Mouse (Mus musculus): ENCODE results near the gene Mier3. TPM values are rescaled to one million over a fixed set of nuclear protein-coding genes. Genes with fewer than 3 reads are reported as not detected.

The Mier3 gene
- total RNA-seq, 2 experiments from 2014 or later: 9.4 to 12.4 TPM

Other genes starting within 250 kb of the Mier3 start
- gene Gpbp1, start 190.9 kb upstream of the Mier3 start, total RNA-seq (2021): 10 to 100 TPM; 53.0 to 62.4 TPM
- gene Gm49496, start 131.0 kb upstream of the Mier3 start, total RNA-seq (2021): not detected
- not detected for gene Gm10198, start 88.2 kb upstream of the Mier3 start, total RNA-seq (2021)
- 1 to 10 TPM; 8.5 to 8.7 TPM for gene Map3k1, start 128.0 kb downstream of the Mier3 start, total RNA-seq (2021)

All from gastrocnemius, adult 18-20 months (tissue).